Mouse (Mus musculus): ENCODE results near the gene AL731706.2. TPM values are rescaled to one million over a fixed set of nuclear protein-coding genes. Genes with fewer than 3 reads are reported as not detected.

AL731706.2 gene
- total RNA-seq (2012; rRNA removed): not detected in 2 replicates
- 10 to 100 TPM in 1 of 2 experiments, not detected in 1; 51.2 TPM for polyA plus RNA-seq (2012; ENCODE audit: insufficient read depth in 1 of 2, insufficient read length in 2 of 2, low read depth in 1 of 2, low replicate concordance in 2 of 2, missing spikeins in 1 of 2)

DNA sequence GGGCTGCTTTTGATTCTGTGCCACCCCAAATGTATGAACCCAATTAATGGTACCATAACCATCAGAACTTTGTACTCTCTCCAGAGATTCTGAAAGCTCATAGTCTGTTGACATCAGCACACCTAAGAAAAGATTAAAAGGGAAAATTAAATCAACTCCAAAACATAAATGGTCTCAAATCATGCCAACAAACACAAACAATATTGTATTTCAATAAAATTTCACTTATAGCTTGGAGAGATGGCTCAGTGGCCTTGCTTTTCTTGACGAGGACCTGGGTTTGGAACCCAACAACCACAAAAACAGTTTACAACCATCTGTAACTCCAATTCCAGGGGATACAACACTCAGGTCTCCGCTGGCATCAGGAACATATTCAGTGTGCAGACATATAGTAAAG, at the start of gene AL731706.2:
Gene AL731706.2, minus strand, starts transcription at position 101 of the 400 bp plus-strand sequence.
- no peak for DNase-seq (ENCODE audit: low read depth, low spot score)
- TF ChIP-seq CHD1 (IDR thresholded peaks at IDR 0.05; ENCODE audit: low read depth, low read length) (no peak), ELF1 (IDR thresholded peaks at IDR 0.05; ENCODE audit: low read depth, low read length) (no peak)
- Histone ChIP-seq H3K27me3 (ENCODE audit: control insufficient read depth in 1 of 2, insufficient read depth in 2 of 2, low read length in 2 of 2) (no peaks in the 10 kb centered on the region), H3K4me1 (ENCODE audit: control insufficient read depth in 1 of 2, insufficient read depth in 2 of 2, low read length in 2 of 2) (peaks cover 2 to 6% of the 10 kb centered on the region in 2 experiments; a peak in 2 of 4 replicates), H3K27ac (ENCODE audit: control insufficient read depth, low read depth, low read length) (no peak within 1 kb of the TSS), H3K36me3 (ENCODE audit: control insufficient read depth in 1 of 2, insufficient read depth in 2 of 2, low read length in 2 of 2) (peaks cover 7 to 14% of the 10 kb centered on the region in 2 experiments), H3K79me2 (ENCODE audit: control insufficient read depth, insufficient read depth, low read length, poor library complexity) (peaks cover 11% of the 10 kb centered on the region), H3K9me3 (replicated peaks; ENCODE audit: insufficient read depth, low read length) (no peaks in the 10 kb centered on the region), H3K9ac (ENCODE audit: control insufficient read depth, low read depth, low read length, poor library complexity, severe bottlenecking) (no peak within 1 kb of the TSS), H3K4me3 (ENCODE audit: control insufficient read depth in 1 of 2, insufficient read depth in 1 of 2, low read depth in 2 of 2, low read length in 2 of 2) (no peak within 1 kb of the TSS)

DNA sequence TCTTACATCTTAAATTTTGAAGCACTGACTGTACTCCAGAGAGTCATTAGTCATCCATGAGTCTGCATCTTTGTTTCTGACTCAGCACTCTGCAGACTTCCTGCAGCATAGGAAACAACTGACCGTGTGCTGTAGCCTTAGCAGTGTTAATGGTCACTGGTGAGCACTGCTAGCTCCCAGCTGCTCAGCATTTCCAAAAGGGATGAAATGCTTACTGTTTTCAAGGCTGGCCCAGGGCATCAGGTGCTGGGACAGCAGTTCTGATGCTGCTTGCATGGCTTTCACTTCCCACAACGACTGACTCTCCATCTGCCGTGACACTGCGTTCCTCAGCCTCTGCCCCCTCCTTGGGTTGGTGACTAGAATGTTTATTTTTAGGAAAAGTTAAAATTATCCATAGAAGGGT, 35.5 kb upstream of the AL731706.2 start:
- Histone ChIP-seq H3K9ac (ENCODE audit: control insufficient read depth, low read depth, low read length, poor library complexity, severe bottlenecking) (0 out of 2 replicates have a peak overlapping the region, but pooled peaks have one; percentile 25), H3K36me3 (ENCODE audit: control insufficient read depth in 1 of 2, insufficient read depth in 2 of 2, low read length in 2 of 2) (peaks cover 0 to 10% of the 10 kb centered on the region in 2 experiments; a peak in 1 of 4 replicates), H3K27ac (ENCODE audit: control insufficient read depth, low read depth, low read length) (peak overlapping the region; percentile 53; the same call in 1 of the 2 replicates), H3K9me3 (replicated peaks; ENCODE audit: insufficient read depth, low read length) (no peaks in the 10 kb centered on the region), H3K4me1 (ENCODE audit: control insufficient read depth in 1 of 2, insufficient read depth in 2 of 2, low read length in 2 of 2) (peaks cover under 1 to 5% of the 10 kb centered on the region in 2 experiments; a peak in 1 of 4 replicates), H3K79me2 (ENCODE audit: control insufficient read depth, insufficient read depth, low read length, poor library complexity) (no peaks in the 10 kb centered on the region), H3K27me3 (ENCODE audit: control insufficient read depth in 1 of 2, insufficient read depth in 2 of 2, low read length in 2 of 2) (no peaks in the 10 kb centered on the region), H3K4me3 (ENCODE audit: control insufficient read depth in 1 of 2, insufficient read depth in 1 of 2, low read depth in 2 of 2, low read length in 2 of 2) (peak overlapping the region; percentile 36 to 42)
- DNase-seq (ENCODE audit: low read depth, low spot score): peak; percentile 64
- TF ChIP-seq SMC3 (IDR thresholded peaks at IDR 0.05; ENCODE audit: low read depth, low read length) (no peak), ETS1 (IDR thresholded peaks at IDR 0.05; ENCODE audit: low read depth, low read length) (peak; percentile 45; the same call in 1 of the 2 replicates), RAD21 (IDR thresholded peaks at IDR 0.05; ENCODE audit: low read depth, low read length) (no peak), MAFK (IDR thresholded peaks at IDR 0.05; ENCODE audit: borderline replicate concordance, low read depth, low read length) (peak; percentile 37; the same call in 1 of the 2 replicates)

DNA sequence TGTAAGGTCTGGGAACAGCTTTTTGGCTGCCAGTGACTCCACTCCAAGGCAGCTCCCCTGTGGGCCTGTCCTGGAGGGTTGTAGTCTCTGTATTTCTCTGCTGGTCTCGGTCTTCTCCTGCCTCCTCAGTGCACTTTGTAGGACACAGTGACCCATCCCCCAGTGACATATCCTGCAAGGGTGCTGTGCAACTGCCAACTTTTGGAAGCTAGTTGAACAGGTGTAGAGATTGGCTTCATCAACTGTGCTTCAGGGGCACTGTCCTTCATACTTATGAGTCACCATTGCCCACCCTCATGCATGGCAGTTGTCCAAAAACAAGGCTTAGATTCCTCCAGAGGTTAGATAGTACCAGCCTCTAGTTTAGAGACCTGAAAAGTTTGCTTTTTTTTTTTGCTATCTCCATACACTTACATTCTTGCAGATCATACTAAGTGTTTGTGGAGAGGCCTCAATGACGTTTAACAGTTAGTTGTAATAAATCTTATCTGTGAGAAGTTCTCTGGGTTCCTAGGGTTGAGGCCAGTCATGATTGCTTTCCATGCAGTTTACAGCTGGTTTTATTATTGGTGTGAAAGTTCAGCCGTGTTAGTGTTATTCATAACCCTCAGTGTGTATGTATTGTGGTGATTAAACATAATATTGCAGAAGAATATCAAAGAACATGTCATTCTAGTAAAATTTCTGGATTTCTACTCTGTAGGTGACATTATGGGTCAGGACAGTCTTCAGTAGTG, 34.9 kb upstream of the AL731706.2 start:
- Histone ChIP-seq H3K9me3 (replicated peaks; ENCODE audit: insufficient read depth, low read length) (no peaks in the 10 kb centered on the region), H3K79me2 (ENCODE audit: control insufficient read depth, insufficient read depth, low read length, poor library complexity) (no peaks in the 10 kb centered on the region), H3K27ac (ENCODE audit: control insufficient read depth, low read depth, low read length) (no peak overlapping the region), H3K27me3 (ENCODE audit: control insufficient read depth in 1 of 2, insufficient read depth in 2 of 2, low read length in 2 of 2) (no peaks in the 10 kb centered on the region), H3K4me1 (ENCODE audit: control insufficient read depth in 1 of 2, insufficient read depth in 2 of 2, low read length in 2 of 2) (peaks cover 2 to 5% of the 10 kb centered on the region in 2 experiments; a peak in 1 of 4 replicates), H3K9ac (ENCODE audit: control insufficient read depth, low read depth, low read length, poor library complexity, severe bottlenecking) (no peak overlapping the region), H3K4me3 (ENCODE audit: control insufficient read depth in 1 of 2, insufficient read depth in 1 of 2, low read depth in 2 of 2, low read length in 2 of 2) (no peak overlapping the region), H3K36me3 (ENCODE audit: control insufficient read depth in 1 of 2, insufficient read depth in 2 of 2, low read length in 2 of 2) (peaks cover 0 to 10% of the 10 kb centered on the region in 2 experiments; a peak in 1 of 4 replicates)
- TF ChIP-seq MYB (IDR thresholded peaks at IDR 0.05; ENCODE audit: low read depth, low read length) (no peak), MYC (IDR thresholded peaks at IDR 0.05; ENCODE audit: low read depth, low read length) (no peak), MEF2A (IDR thresholded peaks at IDR 0.05; ENCODE audit: extremely low read depth, insufficient replicate concordance, low read depth, low read length, poor library complexity, severe bottlenecking) (no peak), ZNF384 (IDR thresholded peaks at IDR 0.05; ENCODE audit: low read depth, low read length) (peak; percentile 48; the same call in 1 of the 2 replicates), TAL1 (IDR thresholded peaks at IDR 0.05; ENCODE audit: low read length) (no peak)
- DNase-seq (ENCODE audit: low read depth, low spot score): peak; percentile 20
